ENCODE assay signal across 8 mouse cellular contexts in genomic region chr5:121618592-121619513, GRCm38 (mm10). TPM values are rescaled to one million over a fixed set of nuclear protein-coding genes. Genes with fewer than 3 reads are reported as not detected.
DNase-seq lines count a peak whose midpoint lies in the region; ATAC-seq and TF ChIP-seq lines count a peak whose summit lies in the region.

Gene Acad12 (minus strand): TSS chr5:121618938.

- DNase-seq in CH12.LX (ENCODE audit: extremely low read depth), result peak; percentile 74
- peak; percentile 61 for DNase-seq in c-Kit-positive CD71-positive TER-119-negative erythroid progenitor cells, embryonic 14.5 days (ENCODE audit: low read depth)
- peak; percentile 97 for DNase-seq in forebrain, embryonic 11.5 days (ENCODE audit: low spot score)
- DNase-seq in kidney, postnatal 14 days, result peak; percentile 92
- DNase-seq in liver, embryonic 13.5 days, result peak; percentile 77
- DNase-seq in neural tube, embryonic 10.5 days (ENCODE audit: extremely low spot score, low spot score), result peak; percentile 96

- H3K4me3 ChIP-seq in CH12.LX (replicated peaks in 1 of 3; ENCODE audit: low read depth in 2 of 3, low read length in 2 of 3, poor library complexity in 1 of 3), result peak within 1 kb of the TSS; percentile 77 to 95 (median 83)
- peak within 1 kb of the TSS; percentile 69 for H3K4me3 ChIP-seq in forebrain, embryonic 11.5 days (ENCODE audit: low read depth, low read length)
- H3K4me3 ChIP-seq in heart, embryonic 15.5 days, result peak within 1 kb of the TSS; percentile 78
- H3K4me3 ChIP-seq in liver, embryonic 13.5 days (replicated peaks), result peak within 1 kb of the TSS; percentile 79
- H3K4me3 ChIP-seq in stomach, embryonic 15.5 days (replicated peaks), result peak within 1 kb of the TSS; percentile 66

- H3K4me1 ChIP-seq in CH12.LX (ENCODE audit: control insufficient read depth in 1 of 2, insufficient read depth in 2 of 2), result peaks cover 6 to 22% of the 10 kb centered on the region in 2 experiments
- H3K4me1 ChIP-seq in forebrain, embryonic 11.5 days (replicated peaks; ENCODE audit: control insufficient read depth, insufficient read depth, low read length), result peaks cover 7% of the 10 kb centered on the region; the same call in 1 of the 2 replicates
- peaks cover 7% of the 10 kb centered on the region for H3K4me1 ChIP-seq in heart, embryonic 15.5 days (replicated peaks)
- peaks cover 17% of the 10 kb centered on the region for H3K4me1 ChIP-seq in liver, embryonic 13.5 days (replicated peaks)
- peaks cover 4% of the 10 kb centered on the region; the same call in 1 of the 2 replicates for H3K4me1 ChIP-seq in stomach, embryonic 15.5 days

- no peak; a peak in 1 of 4 replicates for TF ChIP-seq CTCF in CH12.LX (conservative IDR thresholded peaks at IDR 0.05 in 1 of 2, IDR thresholded peaks at IDR 0.05 in 1 of 2; ENCODE audit: low read depth in 2 of 2, low read length in 2 of 2)

- no peaks in the 10 kb centered on the region for H3K9me3 ChIP-seq in CH12.LX (replicated peaks; ENCODE audit: low read length)
- no peaks in the 10 kb centered on the region for H3K9me3 ChIP-seq in forebrain, embryonic 11.5 days (ENCODE audit: control insufficient read depth, low read length)
- H3K9me3 ChIP-seq in heart, embryonic 15.5 days (replicated peaks), result no peaks in the 10 kb centered on the region
- H3K9me3 ChIP-seq in liver, embryonic 13.5 days (replicated peaks), result no peaks in the 10 kb centered on the region
- H3K9me3 ChIP-seq in stomach, embryonic 15.5 days, result no peaks in the 10 kb centered on the region

- peaks cover 0 to 15% of the 10 kb centered on the region in 2 experiments for H3K36me3 ChIP-seq in CH12.LX (replicated peaks in 1 of 2; ENCODE audit: control insufficient read depth in 1 of 2, insufficient read depth in 1 of 2, low read length in 1 of 2)
- H3K36me3 ChIP-seq in forebrain, embryonic 11.5 days (ENCODE audit: control insufficient read depth, insufficient read depth, low read length), result no peaks in the 10 kb centered on the region
- H3K36me3 ChIP-seq in heart, embryonic 15.5 days, result no peaks in the 10 kb centered on the region
- H3K36me3 ChIP-seq in liver, embryonic 13.5 days, result no peaks in the 10 kb centered on the region
- H3K36me3 ChIP-seq in stomach, embryonic 15.5 days, result no peaks in the 10 kb centered on the region

- TF ChIP-seq POLR2A in CH12.LX (IDR thresholded peaks at IDR 0.05; ENCODE audit: low read depth, low read length), result peak; percentile 99

- H3K27me3 ChIP-seq in CH12.LX (replicated peaks), result no peaks in the 10 kb centered on the region
- no peaks in the 10 kb centered on the region for H3K27me3 ChIP-seq in forebrain, embryonic 11.5 days (ENCODE audit: control insufficient read depth, insufficient read depth, low read length)
- H3K27me3 ChIP-seq in heart, embryonic 15.5 days, result no peaks in the 10 kb centered on the region
- H3K27me3 ChIP-seq in liver, embryonic 13.5 days, result no peaks in the 10 kb centered on the region
- no peaks in the 10 kb centered on the region for H3K27me3 ChIP-seq in stomach, embryonic 15.5 days (replicated peaks)

- TF ChIP-seq RAD21 in CH12.LX (IDR thresholded peaks at IDR 0.05; ENCODE audit: low read depth, low read length), result no peak

- in situ Hi-C loops in CH12.LX (cut with MboI; ENCODE audit: low pct_ligation_motif_present, low pct_unique_long_range_greater_than_20kb, low sequenced_read_pairs), result no loop called here

- H3K79me2 ChIP-seq in CH12.LX (replicated peaks; ENCODE audit: control insufficient read depth, extremely low read depth, insufficient read depth, poor library complexity, severe bottlenecking), result no peaks in the 10 kb centered on the region

- H3K4me2 ChIP-seq in CH12.LX (ENCODE audit: insufficient read depth, low read depth, poor library complexity, severe bottlenecking), result peak within 1 kb of the TSS; percentile 67
- peak within 1 kb of the TSS; percentile 57 for H3K4me2 ChIP-seq in forebrain, embryonic 11.5 days (ENCODE audit: low read depth, low read length, severe bottlenecking)
- peak within 1 kb of the TSS; percentile 65 for H3K4me2 ChIP-seq in heart, embryonic 15.5 days
- H3K4me2 ChIP-seq in liver, embryonic 13.5 days, result peak within 1 kb of the TSS; percentile 85
- H3K4me2 ChIP-seq in stomach, embryonic 15.5 days, result peak within 1 kb of the TSS; percentile 59

- peak within 1 kb of the TSS; percentile 82 for H3K9ac ChIP-seq in CH12.LX (ENCODE audit: insufficient read depth, low read depth)
- peak within 1 kb of the TSS; percentile 85 for H3K9ac ChIP-seq in forebrain, embryonic 11.5 days (ENCODE audit: low read length)
- H3K9ac ChIP-seq in heart, embryonic 15.5 days, result peak within 1 kb of the TSS; percentile 84
- peak within 1 kb of the TSS; percentile 85 for H3K9ac ChIP-seq in liver, embryonic 13.5 days
- peak within 1 kb of the TSS; percentile 64 for H3K9ac ChIP-seq in stomach, embryonic 15.5 days

- no peak within 1 kb of the TSS for H3K27ac ChIP-seq in CH12.LX (ENCODE audit: insufficient read depth, low read depth)
- H3K27ac ChIP-seq in forebrain, embryonic 11.5 days (ENCODE audit: low read depth, low read length), result peak within 1 kb of the TSS; percentile 50
- H3K27ac ChIP-seq in heart, embryonic 15.5 days, result peak within 1 kb of the TSS; percentile 86
- peak within 1 kb of the TSS; percentile 71 for H3K27ac ChIP-seq in liver, embryonic 13.5 days
- peak within 1 kb of the TSS; percentile 80 for H3K27ac ChIP-seq in stomach, embryonic 15.5 days

- ATAC-seq in forebrain, embryonic 11.5 days (replicated peaks; ENCODE audit: low FRiP score), result peak; percentile 85
- peak; percentile 88 for ATAC-seq in heart, embryonic 15.5 days (replicated peaks; ENCODE audit: insufficient number of reproducible peaks, insufficient read depth, low FRiP score, low read depth)
- ATAC-seq in liver, embryonic 13.5 days (ENCODE audit: low read depth), result peak; percentile 83
- peak; percentile 84 for ATAC-seq in stomach, embryonic 15.5 days (ENCODE audit: insufficient read depth, low FRiP score, low read depth)

- dilution Hi-C loops in CH12.LX (cut with MboI; ENCODE audit: extremely low pct_ligation_motif_present, extremely low pct_unique_long_range_greater_than_20kb, low sequenced_read_pairs), result no loop called here

- 1% methylated on average over 57 of the region's 58 CpGs for WGBS in forebrain, embryonic 11.5 days
- under 1% methylated on average over 55 of the region's 58 CpGs for WGBS in heart, embryonic 15.5 days
- under 1% methylated on average over 56 of the region's 58 CpGs for WGBS in liver, embryonic 13.5 days (ENCODE audit: insufficient replicate concordance)
- WGBS in stomach, embryonic 15.5 days, result under 1% methylated on average over 58 of the region's 58 CpGs

- no peak for TF ChIP-seq EP300 in CH12.LX (IDR thresholded peaks at IDR 0.05; ENCODE audit: low read length)

TF ChIP-seq in CH12.LX, 34 proteins besides CTCF, POLR2A, EP300 and RAD21:
- TF ChIP-seq E2F4 (IDR thresholded peaks at IDR 0.05; ENCODE audit: insufficient replicate concordance, low read depth, low read length) (no peak), GABPA (IDR thresholded peaks at IDR 0.05; ENCODE audit: insufficient replicate concordance, low read depth, low read length) (no peak), TBP (conservative IDR thresholded peaks at IDR 0.05; ENCODE audit: low read depth, low read length) (no peak), ZMIZ1 (IDR thresholded peaks at IDR 0.05; ENCODE audit: low read depth, low read length) (peak; percentile 81), POLR2AphosphoS2 (IDR thresholded peaks at IDR 0.05; ENCODE audit: low read depth, low read length) (peak; percentile 76; the same call in 1 of the 2 replicates), MEF2A (IDR thresholded peaks at IDR 0.05; ENCODE audit: borderline replicate concordance, low read depth, low read length) (0 out of 2 replicates have a peak, but pooled peaks have one; percentile 17), HCFC1 (IDR thresholded peaks at IDR 0.05; ENCODE audit: low read depth, low read length) (peak; percentile 71), NRF1 (IDR thresholded peaks at IDR 0.05; ENCODE audit: low read depth, low read length) (peak; percentile 95), MAZ (IDR thresholded peaks at IDR 0.05; ENCODE audit: low read depth, low read length) (peak; percentile 76), TCF12 (IDR thresholded peaks at IDR 0.05; ENCODE audit: low read depth, low read length) (peak; percentile 89), KAT2A (IDR thresholded peaks at IDR 0.05; ENCODE audit: insufficient replicate concordance, low read length) (0 out of 2 replicates have a peak, but pooled peaks have one; percentile 45), BHLHE40 (IDR thresholded peaks at IDR 0.05; ENCODE audit: low read depth, low read length) (0 out of 2 replicates have a peak, but pooled peaks have one; percentile 7), SIN3A (IDR thresholded peaks at IDR 0.05; ENCODE audit: low read length) (peak; percentile 71; the same call in 1 of the 2 replicates), ELF1 (IDR thresholded peaks at IDR 0.05; ENCODE audit: low read depth, low read length) (peak; percentile 88), NELFE (IDR thresholded peaks at IDR 0.05; ENCODE audit: low read depth, low read length) (peak; percentile 98), MXI1 (IDR thresholded peaks at IDR 0.05; ENCODE audit: low read depth, low read length) (no peak; the same call in none of the 2 replicates)
TF ChIP-seq in CH12.LX: peak in this region for 12.

RNA-seq across cellular contexts. Expression of gene Acad12, which starts in this region (rescaled TPM):
- total RNA-seq in CH12.LX (2012; rRNA removed) (2.9 and 4.1 TPM in 2 replicates), CH12.LX (2014; rRNA removed) (2.3 and 3.0 TPM in 2 replicates)
- polyA plus RNA-seq in CH12.LX (2012; ENCODE audit: insufficient read length, low read depth), result 1.9 and 2.7 TPM in 2 replicates
- polyA plus RNA-seq in forebrain, embryonic 11.5 days (2014; fragmentation: Nextera tagmentation; extraction: Ambion mirVana), result 1.5 and 1.9 TPM in 2 replicates
- polyA plus RNA-seq in heart, embryonic 15.5 days (2015; fragmentation: Nextera tagmentation; extraction: Ambion mirVana), result 6.0 and 6.1 TPM in 2 replicates
- polyA plus RNA-seq in liver, embryonic 13.5 days (2015; fragmentation: Nextera tagmentation; extraction: Ambion mirVana), result 1.4 TPM in 2 replicates
- polyA plus RNA-seq in stomach, embryonic 15.5 days (2015; fragmentation: Nextera tagmentation; extraction: Ambion mirVana), result 2.3 and 3.6 TPM in 2 replicates
